Mouse (Mus musculus) left cerebral cortex, postnatal 10 days (tissue): ENCODE data around the gene H2-M2. TPM values are rescaled to one million over a fixed set of nuclear protein-coding genes. Genes with fewer than 3 reads are reported as not detected.
A peak's percentile ranks its signal among the peaks of the same experiment; 100 is the strongest.
"Not testable (repeated sequence)": the region's sequence is repeated elsewhere in the genome, so short reads cannot be mapped to it uniquely, and the experiment has no call there.

Source experiments
- DNase-seq, 2 experiments: peaks; one replicate each; pipeline ENCODE4 v3.0.0; 2021 to 2022; ENCODE audit warnings: low spot score in 2 of 2, mixed read lengths in 1 of 2; ENCODE audit errors: extremely low spot score in 1 of 2
- intact Hi-C: fragments of 180-260 bp; cut with DNase I; formaldehyde crosslinking; loops from one replicate; pipeline ENCODE4 v1.15.1; 2025
- total RNA-seq, 2 experiments: library from RNA; stranded (reverse); gene quantifications; 2 replicates each; pipeline ENCODE4 v1.2.3; 2021

Gene H2-M2
- not detected for total RNA-seq

GRCm38 (mm10) chr17:37483452-37483851 is at the start of gene H2-M2:
H2-M2 (minus strand) TSS chr17:37483552.
- intact Hi-C loops, result no loop called here
- no peak for DNase-seq

GRCm38 (mm10) chr17:37525427-37525826 is 42.1 kb upstream of the H2-M2 start:
- DNase-seq, intact Hi-C loops: not testable (repeated sequence)

- DNase-seq, intact Hi-C loops: not testable (repeated sequence)
These were observed 41.3 kb upstream of the H2-M2 start for GRCm38 (mm10) chr17:37524612-37525011.

GRCm38 (mm10) chr17:37507730-37508129 is 24.4 kb upstream of the H2-M2 start, which contains the start of gene Olfr111:
Olfr111 (plus strand) TSS chr17:37508030.
- DNase-seq, result no peak
- intact Hi-C loops, result no loop called here

- intact Hi-C loops, result no loop called here
- DNase-seq, result peak in 1 of 2 experiments; percentile 0
These were observed 8.7 kb upstream of the H2-M2 start, which contains the start of gene Olfr110 for GRCm38 (mm10) chr17:37491930-37492518. Olfr110 (plus strand) TSS chr17:37492468.

- intact Hi-C loops, result no loop called here
- DNase-seq, result no peak
These were observed 24.7 kb downstream of the H2-M2 start, which contains the start of gene Olfr109 for GRCm38 (mm10) chr17:37458616-37459015. Olfr109 (plus strand) TSS chr17:37458916.

- intact Hi-C loops, result no loop called here
- no peak for DNase-seq
These were observed 38.2 kb downstream of the H2-M2 start, which contains the start of gene Olfr108 for GRCm38 (mm10) chr17:37445180-37445579. Olfr108 (plus strand) TSS chr17:37445480.

Other genes starting within 250 kb of the H2-M2 start
- gene Olfr97, start 246.2 kb downstream of the H2-M2 start, total RNA-seq, result not detected
- gene Olfr98, start 219.8 kb downstream of the H2-M2 start, total RNA-seq, result not detected
- 1 to 10 TPM; 2.7 to 3.1 TPM for gene H2-M3, start 213.3 kb downstream of the H2-M2 start, total RNA-seq
- gene Olfr99, start 200.1 kb downstream of the H2-M2 start, total RNA-seq, result not detected
- gene Olfr101, start 179.2 kb downstream of the H2-M2 start, total RNA-seq, result not detected
- gene Olfr102, start 166.5 kb downstream of the H2-M2 start, total RNA-seq, result not detected
- gene Olfr103, start 143.9 kb downstream of the H2-M2 start, total RNA-seq, result not detected
- not detected for gene Olfr104-ps, start 124.0 kb downstream of the H2-M2 start, total RNA-seq
- not detected for gene Olfr105-ps, start 104.5 kb downstream of the H2-M2 start, total RNA-seq
- not detected for gene Olfr106-ps, start 93.2 kb downstream of the H2-M2 start, total RNA-seq
- gene Olfr107, start 84.3 kb downstream of the H2-M2 start, total RNA-seq, result under 1 TPM in 1 of 2 experiments, not detected in 1; 0.11 TPM
- not detected for gene Olfr108, start 38.1 kb downstream of the H2-M2 start, total RNA-seq
- not detected for gene Olfr109, start 24.6 kb downstream of the H2-M2 start, total RNA-seq
- gene Olfr110, start 8.9 kb upstream of the H2-M2 start, total RNA-seq, result not detected
- not detected for gene Olfr111, start 24.5 kb upstream of the H2-M2 start, total RNA-seq
- not detected for gene Olfr112, start 85.9 kb upstream of the H2-M2 start, total RNA-seq
- not detected for gene Olfr113, start 94.1 kb upstream of the H2-M2 start, total RNA-seq
- gene Olfr114, start 109.2 kb upstream of the H2-M2 start, total RNA-seq, result not detected
- gene Olfr115, start 143.6 kb upstream of the H2-M2 start, total RNA-seq, result not detected
- gene Olfr116, start 143.6 kb upstream of the H2-M2 start, total RNA-seq, result not detected
- not detected for gene Olfr117, start 180.2 kb upstream of the H2-M2 start, total RNA-seq
- gene Olfr118, start 183.4 kb upstream of the H2-M2 start, total RNA-seq, result not detected
- gene Olfr119, start 213.0 kb upstream of the H2-M2 start, total RNA-seq, result not detected
- gene Olfr120, start 238.3 kb upstream of the H2-M2 start, total RNA-seq, result not detected